Mouse (Mus musculus) forebrain, embryonic 15.5 days (tissue): Measurements from ENCODE around the gene Kcne3. TPM values are rescaled to one million over a fixed set of nuclear protein-coding genes. Genes with fewer than 3 reads are reported as not detected.

Experiments used
- ATAC-seq: fragments of 200-750 bp; cut with Nextera tagmentation; replicated peaks from 2 replicates; pipeline ENCODE4 v1.8.0; 2017; ENCODE audit warnings: mild to moderate bottlenecking, moderate TSS enrichment, moderate library complexity
- H3K27ac ChIP-seq: fragments of 300-500 bp; sonication (generic); replicated peaks from 2 replicates; pipeline ENCODE4 v1.5.1; 2015; ENCODE audit warnings: mild to moderate bottlenecking, inconsistent platforms
- H3K27me3 ChIP-seq: fragments of 300-500 bp; sonication (generic); 2 replicates; pipeline ENCODE4 v1.6.1; 2015; ENCODE audit warnings: inconsistent platforms
- H3K36me3 ChIP-seq: fragments of 300-500 bp; sonication (generic); 2 replicates; pipeline ENCODE4 v1.6.1; 2015; ENCODE audit warnings: mild to moderate bottlenecking, inconsistent platforms
- H3K4me1 ChIP-seq: fragments of 300-500 bp; sonication (generic); 2 replicates; pipeline ENCODE4 v1.6.1; 2015; ENCODE audit warnings: inconsistent platforms
- H3K4me2 ChIP-seq: fragments of 300-500 bp; sonication (generic); replicated peaks from 2 replicates; pipeline ENCODE4 v1.6.1; 2015; ENCODE audit warnings: mild to moderate bottlenecking, inconsistent platforms
- H3K4me3 ChIP-seq: fragments of 300-500 bp; sonication (generic); 2 replicates; pipeline ENCODE4 v1.5.1; 2015; ENCODE audit warnings: mild to moderate bottlenecking, inconsistent platforms
- H3K9ac ChIP-seq: fragments of 300-500 bp; sonication (generic); replicated peaks from 2 replicates; pipeline ENCODE4 v1.6.1; 2015; ENCODE audit warnings: mild to moderate bottlenecking, inconsistent platforms
- H3K9me3 ChIP-seq: fragments of 300-500 bp; sonication (generic); 2 replicates; pipeline ENCODE4 v1.6.1; 2016; ENCODE audit warnings: inconsistent platforms
- WGBS: fragments of 180-500 bp; shearing (Covaris S2); methylation state at CpG from one replicate; pipeline ENCODE4 v1.1.7; 2015; ENCODE audit warnings: mixed read lengths; 5-methylcytosine and 5-hydroxymethylcytosine counted together
- polyA plus RNA-seq: library from polyadenylated mRNA; unstranded; fragments of >200 nt; fragmentation: Nextera tagmentation; extraction: Ambion mirVana; gene quantifications from 2 replicates; pipeline ENCODE4 v1.2.1, GENCODE M21; 2015

The Kcne3 gene
- polyA plus RNA-seq = 0.66 and 1.0 TPM in 2 replicates

DNA sequence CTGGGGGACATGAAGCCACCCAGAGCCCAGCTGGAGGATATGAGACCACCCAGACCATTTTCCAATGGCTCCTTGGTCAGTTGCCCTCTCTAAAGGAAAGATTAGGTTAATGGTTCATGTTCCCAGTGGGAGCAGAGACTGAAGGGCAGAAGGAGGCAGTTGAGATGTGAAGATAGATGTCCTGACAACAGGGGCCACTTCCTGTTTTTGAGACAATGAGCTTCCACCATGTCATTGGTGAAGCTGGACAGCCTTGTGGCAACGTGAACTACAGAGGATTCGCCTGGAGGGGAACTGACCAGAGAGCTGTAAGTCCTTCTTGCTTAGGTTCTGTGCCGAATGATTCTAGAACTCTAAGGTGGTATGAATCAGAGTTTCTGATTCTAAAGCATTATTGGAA is at the start of gene Kcne3:
Gene Kcne3 (plus strand): TSS at position 234 of the 400 bp plus-strand sequence.
- Histone ChIP-seq H3K27ac (no peak within 1 kb of the TSS), H3K36me3 (no peaks in the 10 kb centered on the region), H3K27me3 (peaks cover 37% of the 10 kb centered on the region), H3K4me3 (no peak within 1 kb of the TSS), H3K4me1 (peaks cover 9% of the 10 kb centered on the region), H3K4me2 (no peak within 1 kb of the TSS), H3K9ac (no peak within 1 kb of the TSS), H3K9me3 (no peaks in the 10 kb centered on the region)
- ATAC-seq = no peak
- WGBS = 84% methylated on average over 3 of the region's 3 CpGs

DNA sequence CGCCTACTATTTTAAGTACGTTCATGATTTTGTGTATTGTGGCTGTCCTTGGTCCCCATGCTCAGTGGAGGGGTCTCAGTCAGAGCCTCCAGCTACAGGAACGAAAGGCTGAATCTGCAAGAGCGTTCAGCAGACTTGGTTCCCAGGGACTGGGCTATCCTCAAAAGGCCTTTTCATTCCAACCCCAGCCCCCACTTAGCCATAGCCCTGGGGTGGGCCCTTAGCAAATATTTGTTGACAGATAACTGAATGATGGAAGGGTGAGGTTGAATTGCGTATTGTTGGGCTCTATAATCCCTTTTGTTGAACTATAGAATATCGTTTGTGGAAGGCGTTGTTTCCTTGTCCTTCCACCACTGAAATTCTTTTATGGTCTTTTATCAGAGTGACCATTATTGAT is 49.8 kb upstream of the Kcne3 start:
- WGBS = 76% methylated on average over 7 of the region's 7 CpGs
- Histone ChIP-seq H3K9ac (no peak overlapping the region), H3K4me2 (no peak overlapping the region), H3K36me3 (no peaks in the 10 kb centered on the region), H3K27ac (no peak overlapping the region), H3K9me3 (no peaks in the 10 kb centered on the region), H3K4me1 (peaks cover 5% of the 10 kb centered on the region), H3K27me3 (no peaks in the 10 kb centered on the region), H3K4me3 (no peak overlapping the region)
- no peak for ATAC-seq

DNA sequence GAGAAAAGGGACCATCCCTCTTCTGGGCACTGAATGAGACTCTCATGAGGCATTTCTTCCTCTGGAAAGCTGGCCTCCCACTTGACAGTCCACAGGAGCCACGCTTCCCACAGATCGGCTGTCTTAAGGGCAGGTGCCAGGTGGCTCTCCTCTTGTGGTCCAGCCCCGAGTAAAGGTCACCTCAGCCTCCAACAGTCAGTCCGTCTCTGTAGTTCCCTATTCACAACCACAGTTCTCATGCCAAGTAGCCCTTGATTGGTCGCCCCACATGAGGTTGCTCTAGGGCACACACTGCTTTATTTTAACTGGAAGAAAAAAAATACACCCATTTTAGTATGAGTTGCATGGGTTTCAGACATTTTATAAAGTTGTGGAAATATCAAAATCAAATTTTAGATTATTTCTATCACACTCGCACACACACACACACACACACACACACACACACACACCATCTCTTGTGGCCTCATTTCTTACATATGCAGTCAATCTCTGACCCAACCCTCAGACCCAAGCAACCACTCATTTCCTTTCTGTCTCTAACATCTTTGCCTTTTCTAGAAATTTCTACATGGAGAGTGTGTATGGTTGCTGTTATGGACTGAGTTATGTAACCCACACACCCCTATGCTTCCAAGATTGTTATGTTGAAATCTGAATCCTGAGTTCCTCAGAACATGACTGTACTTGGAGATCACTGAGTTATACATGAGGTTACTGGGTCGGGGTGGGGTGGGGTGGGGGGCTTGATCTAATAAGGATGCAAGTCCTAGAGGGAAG is 47.9 kb upstream of the Kcne3 start:
- no peaks in the 10 kb centered on the region for H3K9me3 ChIP-seq
- H3K4me1 ChIP-seq = no peaks in the 10 kb centered on the region
- H3K27me3 ChIP-seq = no peaks in the 10 kb centered on the region
- no peak overlapping the region for H3K27ac ChIP-seq
- H3K4me2 ChIP-seq = no peak overlapping the region
- no peak overlapping the region for H3K9ac ChIP-seq
- WGBS = 86% methylated on average over 7 of the region's 7 CpGs
- no peaks in the 10 kb centered on the region for H3K36me3 ChIP-seq
- H3K4me3 ChIP-seq = no peak overlapping the region
- no peak for ATAC-seq

DNA sequence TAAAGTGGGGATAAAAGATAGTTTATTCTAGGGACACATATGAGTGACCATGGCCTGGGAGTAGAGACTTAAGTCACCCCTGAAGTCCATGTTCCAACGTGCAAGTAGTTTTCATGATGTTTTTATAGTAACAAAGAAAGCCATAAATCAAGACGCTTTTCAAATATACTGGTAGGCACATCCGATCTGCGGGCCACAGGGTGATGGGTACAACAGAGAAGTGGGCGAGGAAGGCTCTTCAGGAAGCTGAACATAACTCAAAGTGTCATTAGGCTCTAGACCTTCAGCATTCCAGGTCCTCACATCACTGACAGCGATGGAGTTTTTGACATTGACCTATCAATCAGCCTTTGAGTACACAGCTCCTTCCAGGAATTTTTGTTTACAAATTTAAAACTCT is 45.7 kb upstream of the Kcne3 start:
- no peak overlapping the region for H3K27ac ChIP-seq
- H3K9ac ChIP-seq = no peak overlapping the region
- no peaks in the 10 kb centered on the region for H3K9me3 ChIP-seq
- no peaks in the 10 kb centered on the region for H3K27me3 ChIP-seq
- H3K4me3 ChIP-seq = no peak overlapping the region
- no peaks in the 10 kb centered on the region for H3K36me3 ChIP-seq
- WGBS = 85% methylated on average over 6 of the region's 6 CpGs
- no peak overlapping the region for H3K4me2 ChIP-seq
- no peak for ATAC-seq
- no peaks in the 10 kb centered on the region for H3K4me1 ChIP-seq

DNA sequence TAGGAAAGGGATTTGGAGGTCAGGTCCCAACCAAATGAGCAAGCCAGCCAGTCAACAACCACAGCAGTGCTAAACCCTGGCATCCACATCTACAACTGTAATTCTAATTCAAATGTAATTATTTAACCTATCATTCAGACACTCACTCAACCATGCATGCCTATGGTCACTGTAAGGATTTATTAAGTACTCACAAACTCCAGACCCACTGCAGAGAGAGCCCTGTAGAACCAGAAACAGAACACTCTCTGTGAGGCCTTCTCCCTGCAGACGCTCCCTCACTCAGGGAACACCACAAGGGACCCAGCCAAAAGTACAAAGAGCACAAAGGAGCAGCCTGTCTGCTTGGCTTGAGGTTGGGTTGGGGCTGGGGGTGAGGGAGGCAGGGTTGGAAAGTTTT is 43.9 kb upstream of the Kcne3 start:
- no peak for ATAC-seq
- H3K4me3 ChIP-seq = no peak overlapping the region
- no peaks in the 10 kb centered on the region for H3K36me3 ChIP-seq
- H3K9me3 ChIP-seq = no peaks in the 10 kb centered on the region
- H3K27ac ChIP-seq = no peak overlapping the region
- H3K9ac ChIP-seq = no peak overlapping the region
- WGBS = 63% methylated on average over 1 of the region's 1 CpGs
- no peaks in the 10 kb centered on the region for H3K4me1 ChIP-seq
- H3K27me3 ChIP-seq = no peaks in the 10 kb centered on the region
- no peak overlapping the region for H3K4me2 ChIP-seq

DNA sequence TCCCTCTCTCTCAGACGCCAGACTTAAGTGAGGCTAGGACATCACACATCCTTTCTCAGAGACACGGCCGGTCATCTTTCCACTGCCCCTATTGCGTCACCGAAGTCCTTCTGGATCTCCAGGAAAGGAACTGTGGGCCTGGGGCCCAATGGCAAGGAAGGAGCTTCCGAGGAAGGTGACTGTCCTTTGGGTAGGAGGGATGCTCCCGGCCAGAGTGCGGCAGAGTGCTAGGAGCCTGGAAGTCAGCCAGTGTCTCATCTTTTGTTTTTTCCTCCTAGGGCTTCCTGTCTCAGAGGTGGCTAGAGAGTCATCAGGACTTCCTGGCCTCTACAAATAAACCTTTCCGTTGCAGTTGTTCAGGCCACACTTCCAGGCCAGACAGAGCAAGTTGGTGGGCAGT is 39.3 kb upstream of the Kcne3 start:
- Histone ChIP-seq H3K9ac (no peak overlapping the region), H3K4me1 (no peaks in the 10 kb centered on the region), H3K36me3 (no peaks in the 10 kb centered on the region), H3K4me3 (no peak overlapping the region), H3K27ac (no peak overlapping the region), H3K27me3 (no peaks in the 10 kb centered on the region), H3K4me2 (no peak overlapping the region), H3K9me3 (no peaks in the 10 kb centered on the region)
- 91% methylated on average over 9 of the region's 9 CpGs for WGBS
- ATAC-seq = no peak

DNA sequence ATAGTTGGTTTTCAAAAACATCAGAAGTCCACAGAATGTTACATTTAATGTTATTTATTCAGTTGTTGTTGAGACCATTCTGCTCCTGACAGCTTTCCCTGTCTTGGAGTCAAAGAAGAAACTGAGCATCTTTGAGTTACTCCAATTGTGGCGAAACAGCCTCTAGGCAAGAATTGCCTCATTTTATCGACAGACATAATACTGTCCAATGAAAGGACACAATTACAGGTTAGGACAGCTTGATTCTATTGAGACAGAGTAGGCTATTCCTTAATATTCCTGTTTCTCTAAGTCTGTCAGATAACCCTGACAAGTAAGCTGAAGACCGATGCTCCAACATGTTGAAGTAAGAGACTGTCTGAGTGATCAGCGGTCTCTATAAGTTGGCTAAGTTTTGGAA is 38.2 kb upstream of the Kcne3 start:
- no peak overlapping the region for H3K27ac ChIP-seq
- 89% methylated on average over 4 of the region's 4 CpGs for WGBS
- H3K4me3 ChIP-seq = no peak overlapping the region
- H3K4me1 ChIP-seq = no peaks in the 10 kb centered on the region
- no peak for ATAC-seq
- H3K36me3 ChIP-seq = no peaks in the 10 kb centered on the region
- H3K4me2 ChIP-seq = no peak overlapping the region
- H3K9me3 ChIP-seq = no peaks in the 10 kb centered on the region
- no peak overlapping the region for H3K9ac ChIP-seq
- no peaks in the 10 kb centered on the region for H3K27me3 ChIP-seq

DNA sequence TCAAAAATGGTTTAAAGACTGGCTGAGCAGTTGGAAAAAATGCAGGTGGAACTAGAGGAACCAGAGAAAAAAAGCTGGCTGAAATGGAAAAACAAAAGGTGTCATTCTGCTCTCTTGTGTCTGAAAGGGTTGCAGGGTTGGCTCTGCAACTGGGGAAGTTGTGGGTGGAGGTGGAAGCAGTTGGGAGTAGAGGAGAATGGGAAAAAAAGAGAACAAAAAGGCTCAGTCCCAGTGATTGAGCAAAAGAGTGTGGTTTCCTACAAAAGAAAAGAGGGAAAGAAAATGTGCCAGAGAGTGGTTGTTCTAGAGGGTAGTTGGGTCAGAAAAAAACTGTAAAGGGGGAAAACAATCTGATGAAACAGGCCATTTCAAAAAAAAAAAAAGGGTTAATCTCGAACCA is 35.7 kb upstream of the Kcne3 start:
- Histone ChIP-seq H3K4me1 (no peaks in the 10 kb centered on the region), H3K4me2 (no peak overlapping the region)
- 67% methylated on average over 1 of the region's 1 CpGs for WGBS

DNA sequence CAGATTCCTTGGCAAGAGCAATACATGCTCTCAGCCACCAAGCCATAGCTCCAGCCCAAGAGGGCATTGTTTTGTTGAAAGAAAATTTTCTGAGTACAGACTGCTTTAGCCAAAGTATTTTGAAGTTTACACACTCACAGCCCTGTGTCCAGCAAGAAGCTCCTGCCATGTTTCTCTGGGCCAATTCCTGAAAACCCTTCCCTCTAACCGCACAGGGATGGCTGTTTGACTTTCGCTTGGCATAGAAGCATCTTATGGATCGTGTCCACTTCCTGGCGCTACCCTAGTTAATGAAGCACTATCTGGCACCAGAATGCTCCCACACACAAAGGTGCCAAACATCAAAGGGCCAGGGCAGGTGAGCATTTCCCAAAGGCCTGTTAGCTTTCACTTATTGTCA is 27.7 kb upstream of the Kcne3 start:
- no peak overlapping the region for H3K9ac ChIP-seq
- no peaks in the 10 kb centered on the region for H3K27me3 ChIP-seq
- no peaks in the 10 kb centered on the region for H3K9me3 ChIP-seq
- 85% methylated on average over 4 of the region's 4 CpGs for WGBS
- H3K27ac ChIP-seq = no peak overlapping the region
- no peaks in the 10 kb centered on the region for H3K4me1 ChIP-seq
- no peak for ATAC-seq
- no peak overlapping the region for H3K4me3 ChIP-seq
- no peak overlapping the region for H3K4me2 ChIP-seq
- H3K36me3 ChIP-seq = no peaks in the 10 kb centered on the region

More for the DNA sequence above, 35.7 kb upstream of the Kcne3 start:
- Histone ChIP-seq H3K27ac (no peak overlapping the region), H3K9me3 (no peaks in the 10 kb centered on the region), H3K27me3 (no peaks in the 10 kb centered on the region), H3K36me3 (no peaks in the 10 kb centered on the region), H3K9ac (no peak overlapping the region), H3K4me3 (no peak overlapping the region)
- ATAC-seq = no peak

DNA sequence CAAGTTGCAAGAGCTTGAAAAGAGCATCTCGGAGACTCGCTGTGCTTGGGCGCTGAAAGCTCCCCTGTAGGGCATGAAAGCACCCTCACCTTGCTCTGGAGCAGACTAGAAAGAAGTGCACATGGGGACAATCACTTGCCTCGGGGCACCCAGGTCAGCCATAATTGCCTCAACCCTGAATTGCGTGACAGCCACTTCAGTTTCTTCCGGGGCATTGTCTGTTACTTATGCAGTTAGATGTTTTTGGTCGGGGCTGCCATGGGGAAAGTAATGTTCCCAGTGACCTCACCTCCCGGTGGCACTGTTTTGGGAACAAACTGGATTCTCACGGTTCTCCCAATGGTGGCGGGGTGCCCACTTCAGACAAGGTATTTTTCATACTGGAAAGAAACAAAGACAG is 26.2 kb upstream of the Kcne3 start:
- 52% methylated on average over 10 of the region's 10 CpGs for WGBS
- no peak overlapping the region for H3K4me3 ChIP-seq
- no peaks in the 10 kb centered on the region for H3K36me3 ChIP-seq
- H3K4me1 ChIP-seq = no peaks in the 10 kb centered on the region
- H3K27me3 ChIP-seq = no peaks in the 10 kb centered on the region
- no peaks in the 10 kb centered on the region for H3K9me3 ChIP-seq
- H3K4me2 ChIP-seq = no peak overlapping the region
- no peak overlapping the region for H3K9ac ChIP-seq
- no peak overlapping the region for H3K27ac ChIP-seq
- ATAC-seq = no peak

DNA sequence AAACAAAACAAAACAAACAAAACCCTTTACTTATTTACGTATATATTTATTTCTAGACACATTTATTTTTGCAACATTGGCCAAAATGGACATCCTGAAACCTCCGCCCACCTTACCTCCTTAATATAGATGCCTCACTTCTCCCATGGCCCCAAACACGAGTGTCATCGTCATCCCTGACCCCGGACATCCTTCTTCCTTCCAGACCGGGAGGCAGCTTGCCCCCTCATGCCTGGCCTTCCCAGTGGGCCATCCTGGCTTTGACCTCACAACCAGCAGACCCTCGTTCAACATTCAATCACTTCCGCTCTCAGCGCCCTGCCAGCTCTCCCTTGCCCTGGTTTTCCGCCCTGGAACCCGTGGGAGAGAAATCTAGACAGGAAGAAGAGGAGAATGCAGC is 25.7 kb upstream of the Kcne3 start:
- Histone ChIP-seq H3K27me3 (no peaks in the 10 kb centered on the region), H3K4me1 (no peaks in the 10 kb centered on the region), H3K27ac (no peak overlapping the region), H3K9me3 (no peaks in the 10 kb centered on the region), H3K4me2 (no peak overlapping the region), H3K36me3 (no peaks in the 10 kb centered on the region), H3K9ac (no peak overlapping the region), H3K4me3 (no peak overlapping the region)
- 86% methylated on average over 11 of the region's 11 CpGs for WGBS
- no peak for ATAC-seq

DNA sequence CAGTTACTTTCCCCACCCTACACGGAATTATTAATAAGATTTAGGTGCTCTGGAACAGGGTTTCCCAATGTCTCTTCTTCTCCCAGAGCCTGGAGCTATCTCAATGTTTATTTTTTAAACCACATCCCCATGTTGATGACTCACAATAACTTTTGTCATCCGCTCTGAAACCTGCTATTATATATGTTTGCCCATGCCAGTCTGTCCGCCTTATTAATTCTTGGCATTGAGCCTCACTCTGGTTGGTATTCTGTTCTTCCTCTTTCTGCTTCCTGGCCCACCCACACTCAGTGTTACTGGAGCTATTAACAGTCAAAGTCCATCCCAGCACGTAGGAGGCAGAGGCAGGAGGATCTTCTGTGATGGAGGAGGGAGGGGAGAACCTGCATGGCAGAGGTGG is 18.6 kb upstream of the Kcne3 start:
- H3K4me2 ChIP-seq = no peak overlapping the region
- H3K4me3 ChIP-seq = no peak overlapping the region
- no peak overlapping the region for H3K27ac ChIP-seq
- ATAC-seq = no peak
- no peak overlapping the region for H3K9ac ChIP-seq
- H3K36me3 ChIP-seq = no peaks in the 10 kb centered on the region
- no peaks in the 10 kb centered on the region for H3K9me3 ChIP-seq
- no peaks in the 10 kb centered on the region for H3K27me3 ChIP-seq
- 69% methylated on average over 4 of the region's 4 CpGs for WGBS
- 0 out of 2 replicates have a peak, but pooled peaks cover 6% of the 10 kb centered on the region for H3K4me1 ChIP-seq
